Mouse (Mus musculus) CH12.LX (cell line): ENCODE results near the gene Shisa4. TPM values are rescaled to one million over a fixed set of nuclear protein-coding genes. Genes with fewer than 3 reads are reported as not detected.

ENCODE experiments used
- DNase-seq: peaks from one replicate; pipeline ENCODE4 v3.0.0-alpha.2; 2013; ENCODE audit errors: extremely low read depth
- H3K27ac ChIP-seq: 2 replicates; pipeline ENCODE4 v1.5.1; 2012; ENCODE audit warnings: low read depth, mild to moderate bottlenecking, control low read depth, moderate library complexity; ENCODE audit not compliant: insufficient read depth
- H3K27me3 ChIP-seq: replicated peaks from 2 replicates; pipeline ENCODE3; 2012; ENCODE audit warnings: inconsistent platforms
- H3K36me3 ChIP-seq, 2 experiments: replicated peaks in 1 of 2; 2 replicates each; pipeline versions ENCODE3 to v1.6.1; 2012; ENCODE audit warnings: inconsistent platforms in 1 of 2, low read length in 1 of 2, mild to moderate bottlenecking in 1 of 2, mixed read lengths in 1 of 2, moderate library complexity in 1 of 2; ENCODE audit not compliant: control insufficient read depth in 1 of 2, insufficient read depth in 1 of 2
- H3K4me1 ChIP-seq, 2 experiments: 2 replicates each; pipeline ENCODE4 v1.6.1; 2012; ENCODE audit warnings: inconsistent platforms in 1 of 2, moderate library complexity in 1 of 2; ENCODE audit not compliant: insufficient read depth in 2 of 2, control insufficient read depth in 1 of 2
- H3K4me2 ChIP-seq: 2 replicates; pipeline ENCODE4 v1.6.1; 2012; ENCODE audit warnings: low read depth, mild to moderate bottlenecking, control low read depth; ENCODE audit not compliant: poor library complexity, insufficient read depth, severe bottlenecking
- H3K4me3 ChIP-seq, 3 experiments: fragments of 150-350 bp in 1 of 3; sonication (generic) in 1 of 3; replicated peaks in 1 of 3; 2 replicates each; pipeline versions ENCODE3 to v1.5.1; 2011 to 2012; ENCODE audit warnings: low read depth in 2 of 3, low read length in 2 of 3, mild to moderate bottlenecking in 2 of 3, moderate library complexity in 2 of 3, control low read depth in 1 of 3, improper control_type of control experiment in 1 of 3, inconsistent platforms in 1 of 3, mixed read lengths in 1 of 3; ENCODE audit not compliant: poor library complexity in 1 of 3
- H3K79me2 ChIP-seq: replicated peaks from 2 replicates; pipeline ENCODE4 v1.6.1; 2012; ENCODE audit warnings: mild to moderate bottlenecking, moderate library complexity; ENCODE audit not compliant: control insufficient read depth, poor library complexity, insufficient read depth, severe bottlenecking; ENCODE audit errors: extremely low read depth
- H3K9ac ChIP-seq: 2 replicates; pipeline ENCODE4 v1.6.1; 2012; ENCODE audit warnings: low read depth, mild to moderate bottlenecking, control low read depth, moderate library complexity; ENCODE audit not compliant: insufficient read depth
- H3K9me3 ChIP-seq: replicated peaks from 2 replicates; pipeline ENCODE3; 2012; ENCODE audit warnings: low read length, inconsistent platforms, mixed read lengths
- BHLHE40 ChIP-seq: IDR thresholded peaks from 2 replicates; pipeline ENCODE4 v1.6.1; 2011; ENCODE audit warnings: mild to moderate bottlenecking, low read depth, low read length, improper control_type of control experiment
- CHD1 ChIP-seq: IDR thresholded peaks from 2 replicates; pipeline ENCODE4 v1.6.1; 2012; ENCODE audit warnings: low read depth, low read length, improper control_type of control experiment, inconsistent platforms
- CHD2 ChIP-seq: IDR thresholded peaks from 2 replicates; pipeline ENCODE4 v1.6.1; 2011; ENCODE audit warnings: low read length, improper control_type of control experiment
- CTCF ChIP-seq, 2 experiments: IDR thresholded peaks in 1 of 2; conservative IDR thresholded peaks in 1 of 2; 2 replicates each; pipeline ENCODE4 v1.5.1; 2011 to 2012; ENCODE audit warnings: low read depth in 2 of 2, low read length in 2 of 2, improper control_type of control experiment in 1 of 2, inconsistent platforms in 1 of 2, mild to moderate bottlenecking in 1 of 2, moderate library complexity in 1 of 2
- E2F4 ChIP-seq: IDR thresholded peaks from 2 replicates; pipeline ENCODE4 v1.6.1; 2011; ENCODE audit warnings: low read depth, low read length, improper control_type of control experiment; ENCODE audit not compliant: insufficient replicate concordance
- ELF1 ChIP-seq: IDR thresholded peaks from 2 replicates; pipeline ENCODE4 v1.6.1; 2014; ENCODE audit warnings: low read depth, mild to moderate bottlenecking, inconsistent platforms, low read length, improper control_type of control experiment
- GABPA ChIP-seq: IDR thresholded peaks from 2 replicates; pipeline ENCODE4 v1.6.1; 2012; ENCODE audit warnings: low read depth, low read length, improper control_type of control experiment, inconsistent platforms; ENCODE audit not compliant: insufficient replicate concordance
- HCFC1 ChIP-seq: IDR thresholded peaks from 2 replicates; pipeline ENCODE4 v1.6.1; 2012; ENCODE audit warnings: low read depth, mild to moderate bottlenecking, inconsistent platforms, low read length, improper control_type of control experiment
- JUN ChIP-seq: IDR thresholded peaks from 2 replicates; pipeline ENCODE4 v1.6.1; 2011; ENCODE audit warnings: low read depth, mild to moderate bottlenecking, low read length, improper control_type of control experiment, moderate library complexity; ENCODE audit not compliant: insufficient read depth
- MAX ChIP-seq: IDR thresholded peaks from 2 replicates; pipeline ENCODE4 v1.6.1; 2011; ENCODE audit warnings: low read length, improper control_type of control experiment
- MYC ChIP-seq: IDR thresholded peaks from 2 replicates; pipeline ENCODE4 v1.6.1; 2011; ENCODE audit warnings: low read depth, mild to moderate bottlenecking, improper control_type of control experiment, low read length
- NELFE ChIP-seq: IDR thresholded peaks from 2 replicates; pipeline ENCODE4 v1.6.1; 2011; ENCODE audit warnings: low read depth, low read length, improper control_type of control experiment
- NRF1 ChIP-seq: IDR thresholded peaks from 2 replicates; pipeline ENCODE4 v1.6.1; 2014; ENCODE audit warnings: low read depth, mild to moderate bottlenecking, inconsistent platforms, low read length, improper control_type of control experiment, moderate library complexity
- PAX5 ChIP-seq: IDR thresholded peaks from 2 replicates; pipeline ENCODE4 v1.6.1; 2012; ENCODE audit warnings: low read length, inconsistent platforms, mixed read lengths
- RCOR1 ChIP-seq: conservative IDR thresholded peaks from 2 replicates; pipeline ENCODE4 v1.6.1; 2012; ENCODE audit warnings: low read depth, mild to moderate bottlenecking, inconsistent platforms, low read length, improper control_type of control experiment
- SIN3A ChIP-seq: IDR thresholded peaks from 2 replicates; pipeline ENCODE4 v1.6.1; 2012; ENCODE audit warnings: low read length, improper control_type of control experiment, inconsistent platforms
- SMC3 ChIP-seq: IDR thresholded peaks from 2 replicates; pipeline ENCODE4 v1.6.1; 2011; ENCODE audit warnings: low read depth, low read length, improper control_type of control experiment
- TCF12 ChIP-seq: IDR thresholded peaks from 2 replicates; pipeline ENCODE4 v1.6.1; 2014; ENCODE audit warnings: low read depth, mild to moderate bottlenecking, inconsistent platforms, low read length, improper control_type of control experiment
- UBTF ChIP-seq: IDR thresholded peaks from 2 replicates; pipeline ENCODE4 v1.6.1; 2012; ENCODE audit warnings: low read depth, mild to moderate bottlenecking, inconsistent platforms, low read length, improper control_type of control experiment, moderate library complexity
- USF1 ChIP-seq: IDR thresholded peaks from 2 replicates; pipeline ENCODE4 v1.6.1; 2014; ENCODE audit warnings: low read depth, mild to moderate bottlenecking, inconsistent platforms, low read length, improper control_type of control experiment
- ZKSCAN1 ChIP-seq: IDR thresholded peaks from 2 replicates; pipeline ENCODE4 v1.6.1; 2012; ENCODE audit warnings: low read depth, inconsistent platforms, low read length, improper control_type of control experiment, borderline replicate concordance
- ZNF384 ChIP-seq: IDR thresholded peaks from 2 replicates; pipeline ENCODE4 v1.6.1; 2012; ENCODE audit warnings: low read depth, low read length, improper control_type of control experiment, inconsistent platforms
- dilution Hi-C: fragments of 300-500 bp; cut with MboI; formaldehyde crosslinking; loops from 2 replicates; pipeline ENCODE4 v1.14.3; 2020; ENCODE audit warnings: low sequenced_read_pairs; ENCODE audit not compliant: extremely low pct_unique_long_range_greater_than_20kb, extremely low pct_ligation_motif_present
- in situ Hi-C: fragments of 300-500 bp; cut with MboI; formaldehyde crosslinking; loops from 3 replicates; pipeline ENCODE4 v1.14.3; 2019; ENCODE audit warnings: low sequenced_read_pairs, low pct_ligation_motif_present, low pct_unique_long_range_greater_than_20kb, mixed read lengths
- polyA plus RNA-seq: library from polyadenylated mRNA; unstranded; fragments of >175 nt; gene quantifications from 2 replicates; pipeline ENCODE4 v1.2.1, GENCODE M21; 2012; ENCODE audit warnings: low read depth; ENCODE audit not compliant: insufficient read length
- total RNA-seq, 2 experiments: library from RNA; depleted of rRNA; stranded (reverse); fragments of 300-350 nt in 1 of 2; fragments of >200 nt in 1 of 2; gene quantifications; 2 replicates each; pipeline ENCODE4 v1.2.3; 2012 to 2014

Shisa4 gene
- total and polyA plus RNA-seq, 3 experiments: 0.08 to 0.41 TPM; not detected in 1

- no peaks in the 10 kb centered on the region for H3K9me3 ChIP-seq
- no peak overlapping the region for H3K27ac ChIP-seq
- H3K4me1 ChIP-seq: peaks cover 0 to 12% of the 10 kb centered on the region in 2 experiments; a peak in 2 of 4 replicates
- H3K4me2 ChIP-seq: no peak overlapping the region
- in situ Hi-C loops (no loop called here), dilution Hi-C loops (no loop called here)
- no peaks in the 10 kb centered on the region for H3K27me3 ChIP-seq
- H3K79me2 ChIP-seq: peaks cover 5% of the 10 kb centered on the region; the same call in 1 of the 2 replicates
- DNase-seq: no peak
- no peak for TF ChIP-seq GABPA
- no peak for TF ChIP-seq NELFE
- TF ChIP-seq E2F4: no peak
- TF ChIP-seq HCFC1: no peak
- no peak for TF ChIP-seq ZNF384
- no peak for TF ChIP-seq PAX5
- TF ChIP-seq SMC3: no peak
- TF ChIP-seq JUN: no peak
- TF ChIP-seq SIN3A: no peak
- TF ChIP-seq RCOR1: no peak
- no peak for TF ChIP-seq MAX
- no peak for TF ChIP-seq CHD2
- no peak for TF ChIP-seq CHD1
- no peak for TF ChIP-seq USF1
- TF ChIP-seq BHLHE40: no peak
- no peak for TF ChIP-seq NRF1
- no peak for TF ChIP-seq MYC
- no peak for TF ChIP-seq TCF12
- no peak overlapping the region for H3K9ac ChIP-seq
- peaks cover 69 to 96% of the 10 kb centered on the region in 2 experiments for H3K36me3 ChIP-seq
- H3K4me3 ChIP-seq: no peak overlapping the region
Observed at GRCm38 (mm10) chr1:135408973-135409372, 33.9 kb upstream of the Shisa4 start.

- no peak overlapping the region for H3K4me2 ChIP-seq
- dilution Hi-C loops (no loop called here), in situ Hi-C loops (no loop called here)
- H3K36me3 ChIP-seq: peaks cover 68 to 95% of the 10 kb centered on the region in 2 experiments
- DNase-seq: no peak
- H3K4me3 ChIP-seq: no peak overlapping the region
- no peak overlapping the region for H3K27ac ChIP-seq
- peaks cover 0 to 10% of the 10 kb centered on the region in 2 experiments; a peak in 2 of 4 replicates for H3K4me1 ChIP-seq
- TF ChIP-seq ZKSCAN1 (no peak), SIN3A (no peak), ELF1 (no peak), UBTF (no peak), CTCF (conservative IDR thresholded peaks at IDR 0.05 in 1 of 2, IDR thresholded peaks at IDR 0.05 in 1 of 2; ENCODE audit: low read depth in 2 of 2, low read length in 2 of 2) (no peak), CHD1 (no peak), USF1 (no peak), ZNF384 (no peak)
- H3K9me3 ChIP-seq: no peaks in the 10 kb centered on the region
- no peak overlapping the region for H3K9ac ChIP-seq
- no peaks in the 10 kb centered on the region for H3K27me3 ChIP-seq
- no peaks in the 10 kb centered on the region for H3K79me2 ChIP-seq
Observed at GRCm38 (mm10) chr1:135405356-135405755, 30.3 kb upstream of the Shisa4 start.
